Mouse (Mus musculus): ENCODE measurements around the gene Anxa9. TPM values are rescaled to one million over a fixed set of nuclear protein-coding genes. Genes with fewer than 3 reads are reported as not detected.

Anxa9 gene
- polyA plus RNA-seq, 1 experiment from 2014 or later: 6.7 TPM

GRCm38 (mm10) chr3:95275161-95275560 is 31.8 kb downstream of the Anxa9 start:
- 62% methylated on average over 6 of the region's 6 CpGs for WGBS

GRCm38 (mm10) chr3:95274453-95274852 is 32.5 kb downstream of the Anxa9 start:
- Histone ChIP-seq H3K4me1 (replicated peaks; ENCODE audit: control insufficient read depth, insufficient read depth, low read length) (peaks cover 22% of the 10 kb centered on the region), H3K4me3 (ENCODE audit: low read depth, low read length) (no peak overlapping the region), H3K36me3 (ENCODE audit: control insufficient read depth, insufficient read depth, low read length) (0 out of 2 replicates have a peak, but pooled peaks cover 2% of the 10 kb centered on the region), H3K4me2 (no peak overlapping the region), H3K27ac (ENCODE audit: low read depth, low read length) (no peak overlapping the region), H3K27me3 (replicated peaks; ENCODE audit: control insufficient read depth, insufficient read depth, low read length) (no peaks in the 10 kb centered on the region), H3K9ac (ENCODE audit: low read depth, low read length) (no peak overlapping the region), H3K9me3 (ENCODE audit: control insufficient read depth, low read length) (no peaks in the 10 kb centered on the region)
- ATAC-seq (replicated peaks; ENCODE audit: low FRiP score) (no peak), DNase-seq (ENCODE audit: low spot score) (no peak)
- 88% methylated on average over 4 of the region's 4 CpGs for WGBS

More at GRCm38 (mm10) chr3:95275161-95275560, 31.8 kb downstream of the Anxa9 start:
- 0 out of 2 replicates have a peak, but pooled peaks cover 2% of the 10 kb centered on the region for H3K36me3 ChIP-seq (ENCODE audit: control insufficient read depth, insufficient read depth, low read length)
- peaks cover 27% of the 10 kb centered on the region for H3K4me1 ChIP-seq (replicated peaks; ENCODE audit: control insufficient read depth, insufficient read depth, low read length)
- no peaks in the 10 kb centered on the region for H3K9me3 ChIP-seq (ENCODE audit: control insufficient read depth, low read length)
- H3K9ac ChIP-seq (ENCODE audit: low read depth, low read length): no peak overlapping the region
- H3K4me3 ChIP-seq (ENCODE audit: low read depth, low read length): no peak overlapping the region
- H3K27me3 ChIP-seq (replicated peaks; ENCODE audit: control insufficient read depth, insufficient read depth, low read length): no peaks in the 10 kb centered on the region
- no peak overlapping the region for H3K27ac ChIP-seq (ENCODE audit: low read depth, low read length)
- DNase-seq (ENCODE audit: low spot score) (no peak), ATAC-seq (replicated peaks; ENCODE audit: low FRiP score) (no peak)
- H3K4me2 ChIP-seq: no peak overlapping the region

DNA sequence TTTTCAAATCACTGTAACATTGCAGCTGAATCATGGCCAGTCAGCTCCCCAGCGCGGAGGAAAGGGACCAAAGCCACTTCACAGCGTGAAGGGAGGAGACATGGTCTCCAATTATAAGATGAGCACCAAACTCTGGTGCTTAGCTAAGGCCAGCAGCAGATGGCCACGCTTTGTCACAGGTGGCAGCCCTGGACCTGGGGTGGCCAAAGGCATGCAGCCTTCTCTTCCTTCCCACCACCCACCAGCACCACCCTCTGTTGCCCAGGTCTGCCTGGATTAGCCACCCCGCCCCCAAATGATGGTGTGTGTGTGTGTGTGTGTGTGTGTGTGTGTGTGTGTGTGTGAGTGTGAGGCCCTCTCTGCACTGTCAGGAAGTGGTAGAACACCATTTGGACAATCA is 33.5 kb downstream of the Anxa9 start:
- WGBS: 85% methylated on average over 5 of the region's 5 CpGs
- Histone ChIP-seq H3K9me3 (ENCODE audit: control insufficient read depth, low read length) (no peaks in the 10 kb centered on the region), H3K4me1 (replicated peaks; ENCODE audit: control insufficient read depth, insufficient read depth, low read length) (peaks cover 21% of the 10 kb centered on the region), H3K4me3 (ENCODE audit: low read depth, low read length) (no peak overlapping the region), H3K27me3 (replicated peaks; ENCODE audit: control insufficient read depth, insufficient read depth, low read length) (no peaks in the 10 kb centered on the region), H3K4me2 (no peak overlapping the region), H3K9ac (ENCODE audit: low read depth, low read length) (no peak overlapping the region), H3K27ac (ENCODE audit: low read depth, low read length) (no peak overlapping the region), H3K36me3 (ENCODE audit: control insufficient read depth, insufficient read depth, low read length) (0 out of 2 replicates have a peak, but pooled peaks cover 5% of the 10 kb centered on the region)
- DNase-seq (ENCODE audit: low spot score) (no peak), ATAC-seq (replicated peaks; ENCODE audit: low FRiP score) (no peak)

DNA sequence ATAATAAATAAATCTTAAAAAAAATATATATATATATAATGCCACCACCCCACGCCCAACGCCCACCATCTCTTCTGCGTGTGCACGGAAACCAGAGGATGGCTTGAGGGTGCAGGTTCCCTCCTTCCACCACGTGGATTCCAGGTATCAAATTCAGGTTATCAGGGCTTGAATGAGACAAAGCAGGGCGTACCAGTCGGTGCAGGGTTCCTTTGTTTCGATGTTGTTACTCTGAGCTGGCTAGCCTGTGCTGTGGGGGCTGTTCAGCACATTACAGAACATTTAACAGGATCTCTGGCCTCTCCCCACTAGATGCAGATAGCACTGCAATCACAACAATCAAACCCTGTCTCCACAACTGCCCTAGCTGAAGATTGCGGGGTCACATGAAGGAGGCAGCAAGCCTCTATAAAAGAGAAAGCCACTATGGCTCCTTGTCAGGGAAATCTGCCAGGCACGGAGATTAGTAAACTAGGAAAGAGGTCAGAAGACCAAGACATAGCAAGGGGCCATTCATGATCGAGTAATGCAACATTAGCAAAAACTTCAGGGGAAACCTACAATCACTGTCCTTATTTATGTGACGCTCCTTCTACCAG is 36.1 kb downstream of the Anxa9 start:
- H3K4me2 ChIP-seq: no peak overlapping the region
- 81% methylated on average over 12 of the region's 12 CpGs for WGBS
- H3K9ac ChIP-seq (ENCODE audit: low read depth, low read length): no peak overlapping the region
- ATAC-seq (replicated peaks; ENCODE audit: low FRiP score) (no peak), DNase-seq (ENCODE audit: low spot score) (no peak)
- no peaks in the 10 kb centered on the region for H3K9me3 ChIP-seq (ENCODE audit: control insufficient read depth, low read length)
- H3K36me3 ChIP-seq (ENCODE audit: control insufficient read depth, insufficient read depth, low read length): peaks cover 17% of the 10 kb centered on the region
- H3K4me3 ChIP-seq (ENCODE audit: low read depth, low read length): no peak overlapping the region
- peaks cover 10% of the 10 kb centered on the region for H3K4me1 ChIP-seq (replicated peaks; ENCODE audit: control insufficient read depth, insufficient read depth, low read length)
- H3K27ac ChIP-seq (ENCODE audit: low read depth, low read length): no peak overlapping the region
- no peaks in the 10 kb centered on the region for H3K27me3 ChIP-seq (replicated peaks; ENCODE audit: control insufficient read depth, insufficient read depth, low read length)

GRCm38 (mm10) chr3:95269789-95270188 is 37.2 kb downstream of the Anxa9 start:
- H3K4me1 ChIP-seq (replicated peaks; ENCODE audit: control insufficient read depth, insufficient read depth, low read length): no peaks in the 10 kb centered on the region
- DNase-seq (ENCODE audit: low spot score): no peak
- ATAC-seq (replicated peaks; ENCODE audit: low FRiP score): no peak
- H3K9me3 ChIP-seq (ENCODE audit: control insufficient read depth, low read length): no peaks in the 10 kb centered on the region
- H3K4me2 ChIP-seq: no peak overlapping the region
- H3K4me3 ChIP-seq (ENCODE audit: low read depth, low read length): no peak overlapping the region
- H3K27ac ChIP-seq (ENCODE audit: low read depth, low read length): no peak overlapping the region
- peaks cover 17% of the 10 kb centered on the region for H3K36me3 ChIP-seq (ENCODE audit: control insufficient read depth, insufficient read depth, low read length)
- H3K9ac ChIP-seq (ENCODE audit: low read depth, low read length): no peak overlapping the region
- 89% methylated on average over 5 of the region's 5 CpGs for WGBS
- H3K27me3 ChIP-seq (replicated peaks; ENCODE audit: control insufficient read depth, insufficient read depth, low read length): no peaks in the 10 kb centered on the region

GRCm38 (mm10) chr3:95267855-95268254 is 39.1 kb downstream of the Anxa9 start:
- no peak for ATAC-seq (replicated peaks; ENCODE audit: low FRiP score)
- no peak for DNase-seq (ENCODE audit: low spot score)
- Histone ChIP-seq H3K36me3 (ENCODE audit: control insufficient read depth, insufficient read depth, low read length) (peaks cover 24% of the 10 kb centered on the region), H3K27me3 (replicated peaks; ENCODE audit: control insufficient read depth, insufficient read depth, low read length) (no peaks in the 10 kb centered on the region), H3K4me1 (replicated peaks; ENCODE audit: control insufficient read depth, insufficient read depth, low read length) (peaks cover 3% of the 10 kb centered on the region; the same call in 1 of the 2 replicates), H3K9ac (ENCODE audit: low read depth, low read length) (no peak overlapping the region), H3K9me3 (ENCODE audit: control insufficient read depth, low read length) (no peaks in the 10 kb centered on the region), H3K27ac (ENCODE audit: low read depth, low read length) (no peak overlapping the region), H3K4me2 (no peak overlapping the region), H3K4me3 (ENCODE audit: low read depth, low read length) (no peak overlapping the region)

DNA sequence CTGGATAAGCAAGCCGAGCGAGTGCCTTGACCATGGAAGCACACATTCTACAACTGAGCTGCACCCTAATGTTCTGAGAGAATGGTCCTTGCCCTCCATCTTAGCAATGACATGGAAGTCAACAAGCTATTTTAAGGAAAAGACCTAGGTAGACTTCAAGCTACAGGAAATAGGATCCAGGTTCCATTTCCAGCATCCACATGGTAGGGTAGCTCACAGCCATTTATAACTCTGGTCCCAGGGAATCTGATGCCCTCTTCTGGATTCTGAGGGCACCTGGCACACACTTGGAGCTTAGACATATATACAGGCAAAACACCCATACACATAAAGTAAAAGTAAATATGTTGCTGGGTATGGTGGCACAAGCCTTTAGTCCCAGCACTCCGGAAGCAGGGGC is 40.9 kb downstream of the Anxa9 start:
- H3K4me3 ChIP-seq (ENCODE audit: low read depth, low read length): no peak overlapping the region
- DNase-seq (ENCODE audit: low spot score): no peak
- no peaks in the 10 kb centered on the region for H3K9me3 ChIP-seq (ENCODE audit: control insufficient read depth, low read length)
- peaks cover 3% of the 10 kb centered on the region; the same call in 1 of the 2 replicates for H3K4me1 ChIP-seq (replicated peaks; ENCODE audit: control insufficient read depth, insufficient read depth, low read length)
- no peak overlapping the region for H3K4me2 ChIP-seq
- no peak overlapping the region for H3K27ac ChIP-seq (ENCODE audit: low read depth, low read length)
- ATAC-seq (replicated peaks; ENCODE audit: low FRiP score): no peak
- no peaks in the 10 kb centered on the region for H3K27me3 ChIP-seq (replicated peaks; ENCODE audit: control insufficient read depth, insufficient read depth, low read length)
- H3K36me3 ChIP-seq (ENCODE audit: control insufficient read depth, insufficient read depth, low read length): peaks cover 32% of the 10 kb centered on the region
- no peak overlapping the region for H3K9ac ChIP-seq (ENCODE audit: low read depth, low read length)
- 93% methylated on average over 3 of the region's 3 CpGs for whole genome bisulfite sequencing

DNA sequence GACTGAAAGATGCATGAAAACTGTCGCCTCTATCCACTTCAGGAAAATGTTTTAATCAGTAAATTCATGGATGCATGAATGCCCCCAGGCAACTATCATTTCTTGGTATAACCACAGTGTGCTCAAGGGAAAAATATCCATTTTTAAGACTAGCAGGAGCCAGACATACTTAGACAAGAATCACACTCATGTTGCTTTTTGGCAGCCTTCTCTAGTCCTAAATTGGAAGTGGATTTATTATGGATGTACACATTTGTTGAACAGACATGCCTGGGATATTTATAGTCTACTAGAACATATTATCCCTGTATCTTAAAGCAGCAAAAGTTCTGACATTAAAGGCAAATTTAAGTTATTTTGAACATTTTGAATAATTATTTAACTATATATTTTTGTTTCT is 42.3 kb downstream of the Anxa9 start:
- 79% methylated on average over 1 of the region's 1 CpGs for WGBS
- H3K9me3 ChIP-seq (ENCODE audit: control insufficient read depth, low read length): no peaks in the 10 kb centered on the region
- H3K36me3 ChIP-seq (ENCODE audit: control insufficient read depth, insufficient read depth, low read length): peaks cover 32% of the 10 kb centered on the region
- peaks cover 3% of the 10 kb centered on the region; the same call in 1 of the 2 replicates for H3K4me1 ChIP-seq (replicated peaks; ENCODE audit: control insufficient read depth, insufficient read depth, low read length)
- no peak overlapping the region for H3K9ac ChIP-seq (ENCODE audit: low read depth, low read length)
- ATAC-seq (replicated peaks; ENCODE audit: low FRiP score): no peak
- H3K4me2 ChIP-seq: no peak overlapping the region
- no peak for DNase-seq (ENCODE audit: low spot score)
- no peak overlapping the region for H3K4me3 ChIP-seq (ENCODE audit: low read depth, low read length)
- H3K27ac ChIP-seq (ENCODE audit: low read depth, low read length): no peak overlapping the region
- no peaks in the 10 kb centered on the region for H3K27me3 ChIP-seq (replicated peaks; ENCODE audit: control insufficient read depth, insufficient read depth, low read length)

GRCm38 (mm10) chr3:95263089-95263739 is 43.8 kb downstream of the Anxa9 start:
- H3K9me3 ChIP-seq (ENCODE audit: control insufficient read depth, low read length): no peaks in the 10 kb centered on the region

More at GRCm38 (mm10) chr3:95263089-95263739, 43.8 kb downstream of the Anxa9 start:
- Histone ChIP-seq H3K9ac (ENCODE audit: low read depth, low read length) (no peak overlapping the region), H3K36me3 (ENCODE audit: control insufficient read depth, insufficient read depth, low read length) (peaks cover 29% of the 10 kb centered on the region), H3K27me3 (replicated peaks; ENCODE audit: control insufficient read depth, insufficient read depth, low read length) (no peaks in the 10 kb centered on the region), H3K4me1 (replicated peaks; ENCODE audit: control insufficient read depth, insufficient read depth, low read length) (peaks cover 3% of the 10 kb centered on the region; the same call in 1 of the 2 replicates), H3K4me2 (peak overlapping the region; percentile 27; the same call in 1 of the 2 replicates), H3K4me3 (ENCODE audit: low read depth, low read length) (no peak overlapping the region), H3K27ac (ENCODE audit: low read depth, low read length) (peak overlapping the region; percentile 32; the same call in 1 of the 2 replicates)
- WGBS: 40% methylated on average over 11 of the region's 11 CpGs
- DNase-seq (ENCODE audit: low spot score) (peak; percentile 67), ATAC-seq (replicated peaks; ENCODE audit: low FRiP score) (peak; percentile 85)
